Mouse (Mus musculus) splenic B cell, adult 2 months (primary cell): ENCODE results near the gene Akt1s1.
A peak's percentile ranks its signal among the peaks of the same experiment; 100 is the strongest.

Experiments
- DNase-seq: peaks from one replicate; pipeline ENCODE4 v3.0.0-alpha.2; 2011; ENCODE audit warnings: low read depth, low spot score
- H3K27me3 ChIP-seq: 2 replicates; pipeline ENCODE4 v1.6.1; 2012; ENCODE audit warnings: mild to moderate bottlenecking, low read length, moderate library complexity, mixed read lengths; ENCODE audit not compliant: control insufficient read depth, poor library complexity, insufficient read depth, severe bottlenecking
- H3K36me3 ChIP-seq: 2 replicates; pipeline ENCODE4 v1.6.1; 2012; ENCODE audit warnings: mild to moderate bottlenecking, low read length, moderate library complexity, mixed read lengths; ENCODE audit not compliant: control insufficient read depth, poor library complexity, insufficient read depth, severe bottlenecking

Gene Akt1s1

GRCm38 (mm10) chr7:44890737-44891136, 41.9 kb downstream of the Akt1s1 start:
- 0 out of 2 replicates have a peak, but pooled peaks cover 4% of the 10 kb centered on the region for H3K36me3 ChIP-seq
- DNase-seq, result no peak
- no peaks in the 10 kb centered on the region for H3K27me3 ChIP-seq

- no peak for DNase-seq
- H3K36me3 ChIP-seq, result 0 out of 2 replicates have a peak, but pooled peaks cover 4% of the 10 kb centered on the region
- H3K27me3 ChIP-seq, result no peaks in the 10 kb centered on the region
Observed at GRCm38 (mm10) chr7:44891611-44892010, 42.8 kb downstream of the Akt1s1 start.

DNA sequence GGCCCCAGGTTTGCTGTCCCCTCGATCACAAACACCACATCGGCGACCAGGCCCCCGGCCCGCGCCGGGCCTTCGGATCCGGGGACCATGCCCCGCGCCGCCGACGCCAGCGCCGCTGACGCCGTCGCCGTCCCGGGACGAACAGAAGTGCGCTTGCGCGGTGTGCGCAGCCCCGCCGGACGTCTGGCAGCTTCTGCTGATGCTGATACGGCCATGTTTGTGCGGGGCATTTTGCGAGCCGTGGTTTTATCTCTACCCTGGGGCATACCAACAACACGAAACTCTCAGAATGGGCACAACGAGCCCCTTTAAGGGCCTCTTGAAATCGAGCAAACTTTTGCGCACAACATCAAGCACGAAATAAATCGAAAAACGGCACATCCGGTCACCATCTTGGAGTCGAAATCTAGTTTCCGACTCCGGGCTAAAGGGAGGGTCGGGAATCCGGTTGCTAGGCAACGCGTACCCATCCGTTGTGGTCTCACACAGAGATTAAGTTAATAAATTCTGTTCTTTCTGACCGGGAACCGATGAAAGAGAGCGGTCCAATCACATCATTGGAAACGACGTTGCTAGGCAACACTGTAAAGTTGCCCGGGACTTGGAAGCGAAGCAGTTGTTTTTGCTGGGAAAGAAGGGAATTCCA, 43.6 kb downstream of the Akt1s1 start, which contains the start of gene Med25:
TSS of gene Med25 (minus strand) at position 437 of the 646 bp plus-strand sequence.
- no peaks in the 10 kb centered on the region for H3K27me3 ChIP-seq
- peak; percentile 91 for DNase-seq
- H3K36me3 ChIP-seq, result 0 out of 2 replicates have a peak, but pooled peaks cover 4% of the 10 kb centered on the region

DNA sequence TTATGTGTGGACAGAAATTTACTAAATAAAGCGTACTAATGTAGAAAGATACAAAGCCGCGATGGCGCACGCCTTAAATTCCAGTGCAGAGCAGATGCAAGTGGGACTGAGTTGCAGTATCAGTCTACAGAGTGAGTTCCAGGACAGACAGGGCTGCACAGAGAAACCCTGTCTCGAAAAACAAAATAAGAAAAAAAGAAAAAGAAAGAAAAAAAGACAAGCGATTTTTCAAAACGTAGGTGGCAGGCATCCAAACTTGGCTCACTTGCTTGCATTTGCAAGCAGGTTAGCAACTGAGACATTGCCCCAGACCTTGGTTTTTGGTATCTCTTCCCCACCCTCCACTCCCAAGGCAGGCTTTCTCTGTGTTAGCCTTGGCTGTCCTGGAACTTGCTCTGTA, 44.4 kb downstream of the Akt1s1 start:
- no peak for DNase-seq
- 0 out of 2 replicates have a peak, but pooled peaks cover 4% of the 10 kb centered on the region for H3K36me3 ChIP-seq
- H3K27me3 ChIP-seq, result no peaks in the 10 kb centered on the region

DNA sequence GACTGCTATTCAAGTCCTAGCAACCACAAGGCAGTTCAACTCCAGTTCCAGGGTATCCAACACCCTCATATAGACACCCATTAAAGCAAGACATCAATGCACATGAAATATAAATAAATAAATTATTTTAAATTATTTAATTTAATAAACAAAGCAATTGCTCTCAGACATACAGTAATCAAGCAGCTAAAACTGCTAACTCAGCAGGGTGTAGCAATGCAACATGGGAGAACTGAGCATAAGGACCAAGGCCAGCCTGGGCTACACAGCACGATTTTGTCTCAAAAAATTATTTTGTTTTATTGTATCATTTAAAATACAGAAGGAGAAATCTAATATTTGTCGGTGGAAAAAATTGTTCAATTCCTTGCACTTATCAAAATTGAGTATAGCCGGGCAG, 45.4 kb downstream of the Akt1s1 start:
- no peaks in the 10 kb centered on the region; the same call in 1 of the 2 replicates for H3K36me3 ChIP-seq
- no peak for DNase-seq
- H3K27me3 ChIP-seq, result no peaks in the 10 kb centered on the region

DNA sequence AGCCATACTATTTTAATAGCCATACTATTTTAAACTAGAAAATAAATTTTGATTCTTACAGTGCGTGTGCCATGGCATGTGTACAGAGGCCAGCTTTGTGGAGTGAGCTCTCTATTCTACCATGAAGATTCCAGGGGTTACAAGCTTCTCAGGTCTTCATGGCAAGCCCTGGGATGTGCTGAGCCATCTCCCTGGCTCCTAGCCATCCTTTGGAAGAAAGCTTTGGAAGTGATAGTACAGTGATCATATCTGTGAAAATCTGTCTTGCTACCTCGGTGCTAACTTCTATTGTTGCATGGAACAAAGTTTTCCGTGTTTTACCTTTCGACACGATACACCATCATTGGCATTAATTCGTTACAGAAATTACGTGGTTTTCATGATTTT, 46.4 kb downstream of the Akt1s1 start:
- H3K27me3 ChIP-seq, result no peaks in the 10 kb centered on the region
- H3K36me3 ChIP-seq, result no peaks in the 10 kb centered on the region; the same call in 1 of the 2 replicates
- DNase-seq, result no peak

- H3K36me3 ChIP-seq, result no peaks in the 10 kb centered on the region; the same call in 1 of the 2 replicates
- H3K27me3 ChIP-seq, result no peaks in the 10 kb centered on the region
- peak; percentile 94 for DNase-seq
Observed at GRCm38 (mm10) chr7:44895593-44896434, 47.0 kb downstream of the Akt1s1 start, which contains the start of gene Fuz. TSS of gene Fuz (plus strand) at chr7:44896079.

GRCm38 (mm10) chr7:44896499-44896898, 47.7 kb downstream of the Akt1s1 start:
- DNase-seq, result no peak
- Histone ChIP-seq H3K36me3 (no peaks in the 10 kb centered on the region; the same call in 1 of the 2 replicates), H3K27me3 (no peaks in the 10 kb centered on the region)

- peak; percentile 26 for DNase-seq
- Histone ChIP-seq H3K27me3 (no peaks in the 10 kb centered on the region), H3K36me3 (no peaks in the 10 kb centered on the region; the same call in 1 of the 2 replicates)
Observed at GRCm38 (mm10) chr7:44898607-44899006, 49.8 kb downstream of the Akt1s1 start.

- no peak for DNase-seq
- no peaks in the 10 kb centered on the region for H3K27me3 ChIP-seq
- peaks cover 2% of the 10 kb centered on the region for H3K36me3 ChIP-seq
Observed at GRCm38 (mm10) chr7:44900632-44901031, 51.8 kb downstream of the Akt1s1 start.

DNA sequence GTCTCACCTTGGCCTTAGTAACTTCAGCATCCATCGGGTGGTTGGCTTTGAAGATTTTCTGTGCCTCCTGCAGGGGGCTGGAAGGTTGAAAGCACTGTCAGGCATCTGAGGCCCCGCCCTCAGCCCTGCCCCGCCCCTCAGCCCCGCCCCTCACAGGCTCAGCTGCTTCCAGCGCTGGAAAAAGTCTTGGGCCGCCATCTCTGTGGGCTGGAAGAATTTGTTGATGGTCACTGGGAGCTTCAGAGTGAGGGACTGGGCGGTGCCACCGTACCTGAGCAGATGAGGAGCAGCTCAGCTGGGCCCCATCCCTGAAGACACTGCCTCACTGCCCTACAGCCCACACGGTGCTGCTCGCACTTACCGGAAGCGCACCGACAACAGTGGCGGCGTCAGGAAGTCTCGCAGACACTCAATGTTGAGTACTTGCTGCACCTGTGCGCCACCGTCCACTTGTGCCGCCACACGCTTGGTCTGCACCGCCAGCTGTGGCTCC, 52.5 kb downstream of the Akt1s1 start:
- no peaks in the 10 kb centered on the region for H3K27me3 ChIP-seq
- peaks cover 2% of the 10 kb centered on the region for H3K36me3 ChIP-seq
- peak; percentile 84 for DNase-seq
